Mouse (Mus musculus): Measurements from ENCODE around the gene Lcn2. TPM values are rescaled to one million over a fixed set of nuclear protein-coding genes. Genes with fewer than 3 reads are reported as not detected.

Gene Lcn2
- polyA plus RNA-seq, 1 experiment from 2014 or later: not detected

GRCm38 (mm10) chr2:32426141-32426540 lies 38.1 kb upstream of the Lcn2 start:
- no peaks in the 10 kb centered on the region for H3K9me3 ChIP-seq (ENCODE audit: control insufficient read depth, low read length)
- H3K27ac ChIP-seq (replicated peaks; ENCODE audit: low read depth, low read length): no peak overlapping the region
- no peak overlapping the region for H3K4me2 ChIP-seq (ENCODE audit: low read depth, severe bottlenecking)
- H3K4me1 ChIP-seq (ENCODE audit: control insufficient read depth, insufficient read depth, low read length): peaks cover 33% of the 10 kb centered on the region
- ATAC-seq (ENCODE audit: insufficient number of reproducible peaks, low FRiP score, low TSS enrichment, low read depth): no peak
- H3K4me3 ChIP-seq (ENCODE audit: low read depth, low read length): no peak overlapping the region
- no peak overlapping the region for H3K9ac ChIP-seq (ENCODE audit: low read length)
- 85% methylated on average over 1 of the region's 1 CpGs for WGBS
- H3K36me3 ChIP-seq (ENCODE audit: control insufficient read depth, insufficient read depth, low read length): no peaks in the 10 kb centered on the region
- no peaks in the 10 kb centered on the region for H3K27me3 ChIP-seq (ENCODE audit: control insufficient read depth, insufficient read depth, low read length)
- no peak for DNase-seq (ENCODE audit: low spot score)

- ATAC-seq (ENCODE audit: insufficient number of reproducible peaks, low FRiP score, low TSS enrichment, low read depth): no peak
- WGBS: 85% methylated on average over 5 of the region's 5 CpGs
Observed at GRCm38 (mm10) chr2:32425568-32425967, 37.5 kb upstream of the Lcn2 start.

GRCm38 (mm10) chr2:32424796-32425195 lies 36.7 kb upstream of the Lcn2 start:
- no peak overlapping the region for H3K9ac ChIP-seq (ENCODE audit: low read length)
- no peak overlapping the region for H3K4me3 ChIP-seq (ENCODE audit: low read depth, low read length)
- ATAC-seq (ENCODE audit: insufficient number of reproducible peaks, low FRiP score, low TSS enrichment, low read depth) (no peak), DNase-seq (ENCODE audit: low spot score) (no peak)
- no peaks in the 10 kb centered on the region for H3K27me3 ChIP-seq (ENCODE audit: control insufficient read depth, insufficient read depth, low read length)
- H3K4me2 ChIP-seq (ENCODE audit: low read depth, severe bottlenecking): no peak overlapping the region
- H3K36me3 ChIP-seq (ENCODE audit: control insufficient read depth, insufficient read depth, low read length): peaks cover 3% of the 10 kb centered on the region; the same call in 1 of the 2 replicates
- H3K9me3 ChIP-seq (ENCODE audit: control insufficient read depth, low read length): no peaks in the 10 kb centered on the region
- H3K27ac ChIP-seq (replicated peaks; ENCODE audit: low read depth, low read length): peak overlapping the region; percentile 72; the same call in 1 of the 2 replicates
- WGBS: 51% methylated on average over 3 of the region's 3 CpGs
- H3K4me1 ChIP-seq (ENCODE audit: control insufficient read depth, insufficient read depth, low read length): peaks cover 31% of the 10 kb centered on the region

More at GRCm38 (mm10) chr2:32425568-32425967, 37.5 kb upstream of the Lcn2 start:
- no peak for DNase-seq (ENCODE audit: low spot score)
- Histone ChIP-seq H3K27me3 (ENCODE audit: control insufficient read depth, insufficient read depth, low read length) (no peaks in the 10 kb centered on the region), H3K36me3 (ENCODE audit: control insufficient read depth, insufficient read depth, low read length) (no peaks in the 10 kb centered on the region; the same call in 1 of the 2 replicates), H3K9ac (ENCODE audit: low read length) (no peak overlapping the region), H3K9me3 (ENCODE audit: control insufficient read depth, low read length) (no peaks in the 10 kb centered on the region), H3K4me2 (ENCODE audit: low read depth, severe bottlenecking) (no peak overlapping the region), H3K4me3 (ENCODE audit: low read depth, low read length) (no peak overlapping the region), H3K4me1 (ENCODE audit: control insufficient read depth, insufficient read depth, low read length) (peaks cover 33% of the 10 kb centered on the region), H3K27ac (replicated peaks; ENCODE audit: low read depth, low read length) (no peak overlapping the region)

GRCm38 (mm10) chr2:32423481-32424331 lies 35.7 kb upstream of the Lcn2 start:
- ATAC-seq (ENCODE audit: insufficient number of reproducible peaks, low FRiP score, low TSS enrichment, low read depth): peak; percentile 85
- peaks cover 26% of the 10 kb centered on the region for H3K4me1 ChIP-seq (ENCODE audit: control insufficient read depth, insufficient read depth, low read length)

DNA sequence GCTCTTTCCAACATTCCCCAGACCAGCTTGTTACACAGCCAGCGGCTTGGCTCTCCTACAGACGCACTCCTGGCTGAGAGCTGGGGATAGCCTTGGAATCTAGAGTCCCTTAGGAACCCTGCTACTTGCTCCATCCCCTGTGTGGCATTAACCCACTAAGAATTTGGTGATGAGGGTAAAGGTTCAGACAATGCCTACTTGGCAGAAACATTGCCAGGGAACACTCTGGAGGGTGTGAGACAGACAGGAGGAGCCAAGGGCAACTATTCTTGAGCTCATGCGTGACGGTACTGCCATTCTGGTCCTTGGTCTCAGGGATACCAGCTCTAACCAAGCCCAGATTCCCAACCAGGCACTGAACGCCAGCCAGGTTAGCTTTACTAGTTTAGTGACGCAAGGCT lies 33.8 kb upstream of the Lcn2 start:
- H3K9ac ChIP-seq (ENCODE audit: low read length): no peak overlapping the region
- peaks cover 20% of the 10 kb centered on the region for H3K4me1 ChIP-seq (ENCODE audit: control insufficient read depth, insufficient read depth, low read length)
- H3K36me3 ChIP-seq (ENCODE audit: control insufficient read depth, insufficient read depth, low read length): peaks cover 8% of the 10 kb centered on the region; the same call in 1 of the 2 replicates
- no peak overlapping the region for H3K27ac ChIP-seq (replicated peaks; ENCODE audit: low read depth, low read length)
- DNase-seq (ENCODE audit: low spot score) (no peak), ATAC-seq (ENCODE audit: insufficient number of reproducible peaks, low FRiP score, low TSS enrichment, low read depth) (no peak)
- H3K4me3 ChIP-seq (ENCODE audit: low read depth, low read length): no peak overlapping the region
- no peaks in the 10 kb centered on the region for H3K9me3 ChIP-seq (ENCODE audit: control insufficient read depth, low read length)
- H3K27me3 ChIP-seq (ENCODE audit: control insufficient read depth, insufficient read depth, low read length): no peaks in the 10 kb centered on the region
- 92% methylated on average over 6 of the region's 6 CpGs for WGBS
- H3K4me2 ChIP-seq (ENCODE audit: low read depth, severe bottlenecking): no peak overlapping the region

More at GRCm38 (mm10) chr2:32423481-32424331, 35.7 kb upstream of the Lcn2 start:
- Histone ChIP-seq H3K4me3 (ENCODE audit: low read depth, low read length) (peak overlapping the region; percentile 29), H3K9ac (ENCODE audit: low read length) (no peak overlapping the region), H3K9me3 (ENCODE audit: control insufficient read depth, low read length) (no peaks in the 10 kb centered on the region), H3K36me3 (ENCODE audit: control insufficient read depth, insufficient read depth, low read length) (peaks cover 3% of the 10 kb centered on the region; the same call in 1 of the 2 replicates), H3K27me3 (ENCODE audit: control insufficient read depth, insufficient read depth, low read length) (no peaks in the 10 kb centered on the region), H3K4me2 (ENCODE audit: low read depth, severe bottlenecking) (peak overlapping the region; percentile 56), H3K27ac (replicated peaks; ENCODE audit: low read depth, low read length) (peak overlapping the region; percentile 72)
- WGBS: 3% methylated on average over 14 of the region's 14 CpGs
- peak; percentile 80 for DNase-seq (ENCODE audit: low spot score)

GRCm38 (mm10) chr2:32420647-32421046 lies 32.6 kb upstream of the Lcn2 start:
- no peaks in the 10 kb centered on the region for H3K27me3 ChIP-seq (ENCODE audit: control insufficient read depth, insufficient read depth, low read length)
- no peak overlapping the region for H3K9ac ChIP-seq (ENCODE audit: low read length)
- no peaks in the 10 kb centered on the region for H3K9me3 ChIP-seq (ENCODE audit: control insufficient read depth, low read length)
- peaks cover 19% of the 10 kb centered on the region; the same call in 1 of the 2 replicates for H3K36me3 ChIP-seq (ENCODE audit: control insufficient read depth, insufficient read depth, low read length)
- no peak overlapping the region for H3K4me3 ChIP-seq (ENCODE audit: low read depth, low read length)
- ATAC-seq (ENCODE audit: insufficient number of reproducible peaks, low FRiP score, low TSS enrichment, low read depth) (no peak), DNase-seq (ENCODE audit: low spot score) (no peak)
- H3K27ac ChIP-seq (replicated peaks; ENCODE audit: low read depth, low read length): no peak overlapping the region
- peaks cover 20% of the 10 kb centered on the region for H3K4me1 ChIP-seq (ENCODE audit: control insufficient read depth, insufficient read depth, low read length)
- H3K4me2 ChIP-seq (ENCODE audit: low read depth, severe bottlenecking): no peak overlapping the region
- 87% methylated on average over 6 of the region's 6 CpGs for WGBS

GRCm38 (mm10) chr2:32420066-32420608 lies 32.1 kb upstream of the Lcn2 start:
- H3K9ac ChIP-seq (ENCODE audit: low read length): no peak overlapping the region
- ATAC-seq (ENCODE audit: insufficient number of reproducible peaks, low FRiP score, low TSS enrichment, low read depth): no peak
- peaks cover 24% of the 10 kb centered on the region; the same call in 1 of the 2 replicates for H3K36me3 ChIP-seq (ENCODE audit: control insufficient read depth, insufficient read depth, low read length)
- H3K4me1 ChIP-seq (ENCODE audit: control insufficient read depth, insufficient read depth, low read length): peaks cover 20% of the 10 kb centered on the region
- H3K9me3 ChIP-seq (ENCODE audit: control insufficient read depth, low read length): no peaks in the 10 kb centered on the region
- H3K27ac ChIP-seq (replicated peaks; ENCODE audit: low read depth, low read length): no peak overlapping the region
- H3K4me3 ChIP-seq (ENCODE audit: low read depth, low read length): no peak overlapping the region
- no peak for DNase-seq (ENCODE audit: low spot score)
- WGBS: 85% methylated on average over 12 of the region's 12 CpGs
- H3K27me3 ChIP-seq (ENCODE audit: control insufficient read depth, insufficient read depth, low read length): no peaks in the 10 kb centered on the region
- no peak overlapping the region for H3K4me2 ChIP-seq (ENCODE audit: low read depth, severe bottlenecking)

DNA sequence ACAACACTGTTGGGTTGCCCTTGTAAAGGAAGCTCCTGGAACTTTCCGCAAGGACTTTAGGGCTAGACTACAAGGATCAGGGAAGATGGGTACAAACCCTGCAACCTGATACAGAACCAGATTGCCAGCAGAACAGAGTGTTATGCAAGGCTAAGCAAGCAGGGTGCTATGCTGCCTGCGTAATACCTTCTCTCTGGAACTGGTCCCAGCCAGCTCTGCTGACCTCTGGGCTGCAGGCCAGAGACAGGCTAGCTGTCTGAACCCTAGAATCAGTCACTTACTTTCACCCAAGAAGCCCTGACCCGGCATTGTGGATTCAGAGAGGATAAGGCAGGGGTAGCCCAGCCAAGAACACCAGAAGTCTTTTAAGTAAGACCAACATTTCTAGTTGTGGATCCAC lies 31.3 kb upstream of the Lcn2 start:
- Histone ChIP-seq H3K27ac (replicated peaks; ENCODE audit: low read depth, low read length) (no peak overlapping the region), H3K4me2 (ENCODE audit: low read depth, severe bottlenecking) (no peak overlapping the region), H3K27me3 (ENCODE audit: control insufficient read depth, insufficient read depth, low read length) (no peaks in the 10 kb centered on the region), H3K9me3 (ENCODE audit: control insufficient read depth, low read length) (no peaks in the 10 kb centered on the region), H3K36me3 (ENCODE audit: control insufficient read depth, insufficient read depth, low read length) (peaks cover 25% of the 10 kb centered on the region; the same call in 1 of the 2 replicates), H3K4me1 (ENCODE audit: control insufficient read depth, insufficient read depth, low read length) (peaks cover 15% of the 10 kb centered on the region), H3K9ac (ENCODE audit: low read length) (no peak overlapping the region), H3K4me3 (ENCODE audit: low read depth, low read length) (no peak overlapping the region)
- WGBS: 92% methylated on average over 3 of the region's 3 CpGs
- ATAC-seq (ENCODE audit: insufficient number of reproducible peaks, low FRiP score, low TSS enrichment, low read depth): no peak
- DNase-seq (ENCODE audit: low spot score): no peak

Data from limb, embryonic 11.5 days (tissue).